Mouse (Mus musculus): ENCODE data around the gene Gm21083. TPM values are rescaled to one million over a fixed set of nuclear protein-coding genes. Genes with fewer than 3 reads are reported as not detected.
"Not testable (repeated sequence)": the region's sequence is repeated elsewhere in the genome, so short reads cannot be mapped to it uniquely, and the experiment has no call there.

The Gm21083 gene
- polyA plus RNA-seq (2015; fragmentation: Nextera tagmentation; extraction: Ambion mirVana) = not detected in 2 replicates

DNA sequence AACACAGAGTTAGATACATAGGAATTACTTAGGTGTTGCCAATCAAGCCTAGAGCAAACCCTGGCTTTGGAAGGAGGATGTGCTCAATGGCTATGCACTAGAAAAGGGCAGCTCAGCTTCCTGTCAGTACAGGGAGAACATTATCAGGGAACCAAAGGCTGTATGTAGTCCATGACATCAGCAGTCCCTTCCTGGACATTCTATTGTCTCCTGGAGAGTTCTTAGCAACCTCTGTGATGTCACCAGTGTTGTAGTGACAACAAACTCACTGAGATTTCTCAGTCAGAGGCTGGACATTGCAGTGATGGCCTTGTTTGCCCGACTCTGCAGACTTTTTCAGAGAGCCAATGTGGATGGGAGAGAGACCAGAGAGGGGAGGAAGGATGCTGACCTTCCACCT, at the start of gene Gm21083:
Gm21083 (plus strand) TSS at position 301 of the 400 bp plus-strand sequence.
- not testable (repeated sequence) for H3K9me3 ChIP-seq, H3K27ac ChIP-seq

GRCm38 (mm10) chr5:15529122-15529521, 48.0 kb upstream of the Gm21083 start, which contains the start of gene Gm21190:
Gene Gm21190 (minus strand): TSS chr5:15529222.
- not testable (repeated sequence) for H3K4me2 ChIP-seq; H3K4me3 ChIP-seq; H3K36me3 ChIP-seq (replicated peaks); H3K27ac ChIP-seq; ATAC-seq (replicated peaks); H3K9ac ChIP-seq; H3K27me3 ChIP-seq (replicated peaks); H3K4me1 ChIP-seq
- peaks cover 26% of the 10 kb centered on the region for H3K9me3 ChIP-seq
- WGBS = 44% methylated on average over 1 of the region's 1 CpGs

More for the DNA sequence above, at the start of gene Gm21083:
- H3K4me3 ChIP-seq; H3K4me2 ChIP-seq; H3K27me3 ChIP-seq (replicated peaks); H3K36me3 ChIP-seq (replicated peaks); ATAC-seq (replicated peaks); H3K9ac ChIP-seq; H3K4me1 ChIP-seq: not testable (repeated sequence)
- WGBS = 20% methylated on average over 1 of the region's 1 CpGs

DNA sequence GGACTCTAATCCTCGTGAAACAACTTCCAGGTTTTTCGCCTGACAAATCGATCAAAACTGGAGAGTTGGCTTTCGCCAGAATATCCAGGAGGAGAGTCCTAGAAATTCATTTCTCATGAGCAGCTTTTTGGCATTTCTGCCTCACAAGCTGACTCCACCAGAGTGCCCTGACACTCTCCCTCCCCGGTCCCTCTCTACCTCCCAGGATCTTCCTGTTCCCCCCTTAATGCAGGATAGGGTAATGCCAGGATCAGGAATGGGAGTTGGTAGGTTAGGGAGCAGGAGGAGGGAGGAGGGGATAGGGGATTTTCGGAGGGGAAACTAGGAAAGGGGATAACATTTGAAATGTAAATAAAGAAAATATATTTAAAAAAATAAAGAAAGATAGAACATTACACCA, 28.5 kb upstream of the Gm21083 start:
- not testable (repeated sequence) for H3K4me1 ChIP-seq; ATAC-seq (replicated peaks); H3K36me3 ChIP-seq (replicated peaks); H3K27me3 ChIP-seq (replicated peaks); H3K4me2 ChIP-seq; H3K9me3 ChIP-seq; H3K27ac ChIP-seq; H3K4me3 ChIP-seq; H3K9ac ChIP-seq
- 80% methylated on average over 6 of the region's 6 CpGs for whole genome bisulfite sequencing

- not testable (repeated sequence) for H3K4me2 ChIP-seq; H3K4me1 ChIP-seq; H3K4me3 ChIP-seq; ATAC-seq (replicated peaks); H3K36me3 ChIP-seq (replicated peaks); H3K27ac ChIP-seq; H3K27me3 ChIP-seq (replicated peaks); H3K9me3 ChIP-seq; H3K9ac ChIP-seq
- WGBS = 43% methylated on average over 1 of the region's 1 CpGs
These were observed 28.0 kb upstream of the Gm21083 start for GRCm38 (mm10) chr5:15549134-15549533.

DNA sequence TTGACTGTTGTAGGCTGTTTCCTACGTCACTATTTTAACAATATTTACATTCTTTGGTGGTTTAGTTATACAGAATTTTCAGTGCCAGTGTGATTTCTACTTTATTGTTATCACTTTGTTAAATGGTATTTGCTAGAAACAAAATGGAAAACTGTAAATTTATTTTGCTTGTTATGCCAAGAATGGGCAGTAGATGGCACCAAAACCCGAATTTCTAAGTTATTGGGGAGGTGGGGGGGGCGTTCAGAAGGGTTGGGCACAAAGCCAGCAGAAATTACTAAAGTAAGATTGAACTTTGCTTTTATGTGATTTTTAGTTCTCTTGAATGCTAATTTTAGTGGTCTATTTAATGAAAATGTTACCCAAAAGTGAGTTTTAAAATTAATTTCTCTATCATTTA, 27.5 kb upstream of the Gm21083 start:
- not testable (repeated sequence) for ATAC-seq (replicated peaks); H3K36me3 ChIP-seq (replicated peaks); H3K27me3 ChIP-seq (replicated peaks); H3K4me2 ChIP-seq; H3K9me3 ChIP-seq; H3K9ac ChIP-seq; H3K4me1 ChIP-seq; H3K4me3 ChIP-seq; H3K27ac ChIP-seq
- 13% methylated on average over 3 of the region's 3 CpGs for WGBS

DNA sequence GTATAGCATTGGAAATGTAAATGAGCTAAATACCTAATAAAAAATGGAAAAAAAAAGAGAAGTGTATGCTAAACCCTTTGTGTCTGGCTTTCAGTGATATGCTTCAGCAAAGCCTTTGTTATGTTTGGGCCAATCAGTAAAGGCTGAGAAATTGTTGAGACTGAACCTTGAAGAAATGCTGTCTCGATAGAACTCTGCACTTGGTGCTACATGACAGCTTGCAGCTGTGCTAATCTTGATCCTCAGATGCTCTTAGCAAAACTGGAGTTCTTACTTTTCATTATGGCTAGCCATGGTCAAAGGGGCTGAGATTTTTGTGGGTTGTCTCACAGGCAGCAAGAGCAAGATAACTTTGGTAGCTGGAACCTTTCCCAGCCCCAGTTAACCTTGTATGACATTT, 18.5 kb upstream of the Gm21083 start:
- not testable (repeated sequence) for H3K36me3 ChIP-seq (replicated peaks); H3K9ac ChIP-seq; H3K4me3 ChIP-seq; H3K4me1 ChIP-seq; H3K4me2 ChIP-seq; H3K27me3 ChIP-seq (replicated peaks); H3K27ac ChIP-seq; H3K9me3 ChIP-seq; ATAC-seq (replicated peaks)
- WGBS = 72% methylated on average over 1 of the region's 1 CpGs

DNA sequence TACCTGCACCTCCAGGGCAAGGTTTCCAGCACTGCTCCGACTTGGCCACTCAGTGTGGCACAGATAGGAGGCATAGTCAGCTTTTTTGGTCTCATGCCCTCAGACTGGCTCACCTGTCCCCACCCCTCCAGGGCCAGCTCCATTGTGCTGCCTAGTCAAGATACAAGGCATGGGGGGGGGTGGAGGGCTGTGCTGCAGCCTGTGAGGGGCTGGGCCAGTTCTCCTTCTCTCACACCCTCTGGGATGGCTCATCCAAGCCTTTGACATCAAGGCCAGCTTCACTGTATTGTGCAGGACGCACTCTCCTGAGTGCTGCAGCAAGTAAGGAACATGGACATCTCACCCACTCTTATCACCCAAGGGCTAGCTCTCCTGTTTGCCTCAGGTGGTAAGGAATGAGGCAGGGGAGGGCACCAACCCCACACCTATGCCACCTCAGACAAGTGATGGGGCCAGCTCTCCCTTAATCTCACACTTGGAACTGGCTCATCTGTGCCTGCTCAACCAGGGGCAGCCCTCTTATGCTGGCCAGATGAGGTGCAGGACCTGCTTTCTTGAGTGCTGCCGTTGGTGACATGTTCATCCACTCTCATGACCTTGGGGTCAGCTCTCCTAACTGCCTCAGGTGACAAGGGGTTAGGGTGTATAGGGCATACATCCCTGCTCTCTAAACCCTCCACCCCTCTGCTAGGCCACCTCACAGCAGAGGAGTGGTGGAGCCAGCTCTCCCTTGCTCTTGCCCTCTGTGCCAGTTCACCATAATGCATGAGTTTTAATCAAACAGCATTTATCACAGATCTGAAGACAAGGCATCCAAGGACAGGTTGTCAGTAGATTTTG, 15.5 kb upstream of the Gm21083 start:
- peak; percentile 30; the same call in 1 of the 2 replicates for ATAC-seq (replicated peaks)

DNA sequence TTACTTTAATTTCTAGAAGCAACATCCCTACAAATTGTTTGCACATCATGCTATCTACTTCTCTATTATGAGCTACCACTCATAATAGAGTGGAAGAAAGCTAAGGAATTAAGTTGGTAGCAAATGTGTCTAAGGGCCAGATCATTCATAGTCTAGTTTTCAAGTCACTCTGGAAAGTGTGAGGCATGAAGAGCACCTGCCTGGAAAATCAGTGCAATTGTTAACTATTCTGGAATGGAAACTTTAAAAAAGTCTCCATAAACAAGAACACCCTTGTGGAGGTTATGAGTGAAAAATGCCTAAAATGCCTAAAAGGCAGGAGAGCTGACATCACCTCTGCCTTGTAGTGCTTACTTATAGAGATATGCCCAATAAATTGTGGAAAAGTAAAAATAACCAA, 3.4 kb upstream of the Gm21083 start:
- H3K27ac ChIP-seq; H3K4me2 ChIP-seq; H3K4me3 ChIP-seq; H3K27me3 ChIP-seq (replicated peaks); H3K9me3 ChIP-seq; H3K4me1 ChIP-seq; H3K9ac ChIP-seq; H3K36me3 ChIP-seq (replicated peaks); ATAC-seq (replicated peaks): not testable (repeated sequence)

More for the DNA sequence above, 15.5 kb upstream of the Gm21083 start:
- H3K9me3 ChIP-seq; H3K36me3 ChIP-seq (replicated peaks); H3K9ac ChIP-seq; H3K27me3 ChIP-seq (replicated peaks); H3K4me3 ChIP-seq; H3K4me2 ChIP-seq; H3K4me1 ChIP-seq; H3K27ac ChIP-seq: not testable (repeated sequence)
- whole genome bisulfite sequencing = 80% methylated on average over 3 of the region's 3 CpGs

- ATAC-seq (replicated peaks); H3K36me3 ChIP-seq (replicated peaks); H3K4me3 ChIP-seq; H3K9ac ChIP-seq; H3K27me3 ChIP-seq (replicated peaks); H3K4me2 ChIP-seq; H3K4me1 ChIP-seq; H3K9me3 ChIP-seq; H3K27ac ChIP-seq: not testable (repeated sequence)
These were observed 9.2 kb downstream of the Gm21083 start for GRCm38 (mm10) chr5:15586351-15586750.

DNA sequence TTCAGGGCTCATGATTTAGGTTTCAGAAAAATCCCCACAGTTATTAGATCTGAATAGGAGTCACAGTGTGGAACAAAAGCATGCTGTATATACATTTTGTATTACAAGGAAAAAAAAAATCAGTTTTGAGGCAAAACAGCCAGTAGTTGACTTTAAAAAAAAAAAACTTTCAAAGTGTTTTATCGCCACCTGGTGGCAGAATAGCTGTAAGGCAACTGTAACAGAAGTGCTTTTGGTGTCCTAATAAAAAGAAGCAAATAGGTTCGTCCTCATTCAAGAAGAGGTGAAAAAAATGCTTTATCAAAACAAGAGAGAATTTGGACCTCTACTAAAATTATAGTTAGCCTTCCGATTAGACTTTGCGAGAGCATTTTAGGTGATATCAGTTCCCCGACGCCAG, 11.2 kb downstream of the Gm21083 start:
- not testable (repeated sequence) for H3K4me2 ChIP-seq; H3K9me3 ChIP-seq; H3K9ac ChIP-seq; ATAC-seq (replicated peaks); H3K4me1 ChIP-seq; H3K27me3 ChIP-seq (replicated peaks); H3K4me3 ChIP-seq; H3K36me3 ChIP-seq (replicated peaks); H3K27ac ChIP-seq
- WGBS = 37% methylated on average over 6 of the region's 6 CpGs

- not testable (repeated sequence) for H3K4me1 ChIP-seq; H3K4me2 ChIP-seq; H3K36me3 ChIP-seq (replicated peaks); H3K4me3 ChIP-seq; H3K27me3 ChIP-seq (replicated peaks); ATAC-seq (replicated peaks); H3K9ac ChIP-seq; H3K27ac ChIP-seq; H3K9me3 ChIP-seq
- 59% methylated on average over 5 of the region's 5 CpGs for WGBS
These were observed 13.5 kb downstream of the Gm21083 start for GRCm38 (mm10) chr5:15590635-15591034.

- H3K4me1 ChIP-seq; H3K27me3 ChIP-seq (replicated peaks); H3K4me2 ChIP-seq; H3K27ac ChIP-seq; H3K4me3 ChIP-seq; H3K36me3 ChIP-seq (replicated peaks); H3K9ac ChIP-seq; H3K9me3 ChIP-seq: not testable (repeated sequence)
- 75% methylated on average over 2 of the region's 2 CpGs for WGBS
- peak; percentile 56; the same call in 1 of the 2 replicates for ATAC-seq (replicated peaks)
These were observed 14.4 kb downstream of the Gm21083 start for GRCm38 (mm10) chr5:15591577-15591976.

DNA sequence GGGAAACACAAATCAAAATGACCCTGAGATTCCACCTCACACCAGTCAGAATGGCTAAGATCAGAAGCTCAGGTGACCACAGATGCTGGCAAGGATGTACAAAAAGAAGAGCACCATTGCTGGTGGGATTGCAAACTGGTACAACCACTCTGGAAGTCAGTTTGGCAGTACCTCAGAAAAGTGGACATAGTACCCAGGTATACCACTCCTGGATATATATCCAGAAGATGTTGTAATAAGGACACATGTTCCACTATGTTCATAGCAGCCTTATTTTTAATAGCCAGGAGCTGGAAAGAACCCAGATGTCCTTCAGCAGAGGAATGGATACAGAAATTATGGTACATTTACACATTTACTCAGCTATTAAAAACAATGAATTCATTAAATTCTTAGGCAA, 21.7 kb downstream of the Gm21083 start:
- H3K27me3 ChIP-seq (replicated peaks); H3K4me1 ChIP-seq; H3K36me3 ChIP-seq (replicated peaks); H3K4me3 ChIP-seq; H3K4me2 ChIP-seq; ATAC-seq (replicated peaks); H3K9ac ChIP-seq; H3K27ac ChIP-seq: not testable (repeated sequence)
- peaks cover 29% of the 10 kb centered on the region for H3K9me3 ChIP-seq
